Mouse (Mus musculus): Measurements from ENCODE around the gene Mtfmt. TPM values are rescaled to one million over a fixed set of nuclear protein-coding genes. Genes with fewer than 3 reads are reported as not detected.

Gene Mtfmt
- total and polyA plus RNA-seq, 3 experiments: 18.1 to 26.3 (median 26.2) TPM

GRCm38 (mm10) chr9:65394360-65394759 lies 41.2 kb upstream of the Mtfmt start:
- Histone ChIP-seq H3K27ac (ENCODE audit: insufficient read depth, low read depth) (no peak overlapping the region), H3K36me3 (replicated peaks in 1 of 2; ENCODE audit: control insufficient read depth in 1 of 2, insufficient read depth in 1 of 2, low read length in 1 of 2) (no peaks in the 10 kb centered on the region), H3K9me3 (replicated peaks; ENCODE audit: low read length) (peaks cover 4% of the 10 kb centered on the region), H3K79me2 (replicated peaks; ENCODE audit: control insufficient read depth, extremely low read depth, insufficient read depth, poor library complexity, severe bottlenecking) (no peaks in the 10 kb centered on the region), H3K27me3 (replicated peaks) (peaks cover 7% of the 10 kb centered on the region), H3K4me2 (ENCODE audit: insufficient read depth, low read depth, poor library complexity, severe bottlenecking) (no peak overlapping the region), H3K4me3 (replicated peaks in 1 of 3; ENCODE audit: low read depth in 2 of 3, low read length in 2 of 3, poor library complexity in 1 of 3) (no peak overlapping the region), H3K9ac (ENCODE audit: insufficient read depth, low read depth) (no peak overlapping the region), H3K4me1 (ENCODE audit: control insufficient read depth in 1 of 2, insufficient read depth in 2 of 2) (peaks cover 0 to 12% of the 10 kb centered on the region in 2 experiments; a peak in 3 of 4 replicates)
- TF ChIP-seq MAX (IDR thresholded peaks at IDR 0.05; ENCODE audit: low read length) (no peak), CHD1 (IDR thresholded peaks at IDR 0.05; ENCODE audit: low read depth, low read length) (no peak), CHD2 (IDR thresholded peaks at IDR 0.05; ENCODE audit: low read length) (no peak), ZNF384 (IDR thresholded peaks at IDR 0.05; ENCODE audit: low read depth, low read length) (no peak), E2F4 (IDR thresholded peaks at IDR 0.05; ENCODE audit: insufficient replicate concordance, low read depth, low read length) (no peak), TBP (conservative IDR thresholded peaks at IDR 0.05; ENCODE audit: low read depth, low read length) (no peak), POLR2AphosphoS2 (IDR thresholded peaks at IDR 0.05; ENCODE audit: low read depth, low read length) (no peak), EP300 (IDR thresholded peaks at IDR 0.05; ENCODE audit: low read length) (no peak), MAZ (IDR thresholded peaks at IDR 0.05; ENCODE audit: low read depth, low read length) (no peak), ZMIZ1 (IDR thresholded peaks at IDR 0.05; ENCODE audit: low read depth, low read length) (no peak), USF1 (IDR thresholded peaks at IDR 0.05; ENCODE audit: low read depth, low read length) (no peak), NELFE (IDR thresholded peaks at IDR 0.05; ENCODE audit: low read depth, low read length) (no peak), MYC (IDR thresholded peaks at IDR 0.05; ENCODE audit: low read depth, low read length) (no peak), ELF1 (IDR thresholded peaks at IDR 0.05; ENCODE audit: low read depth, low read length) (no peak), MXI1 (IDR thresholded peaks at IDR 0.05; ENCODE audit: low read depth, low read length) (no peak)
- in situ Hi-C loops (cut with MboI; ENCODE audit: low pct_ligation_motif_present, low pct_unique_long_range_greater_than_20kb, low sequenced_read_pairs) (no loop called here), dilution Hi-C loops (cut with MboI; ENCODE audit: extremely low pct_ligation_motif_present, extremely low pct_unique_long_range_greater_than_20kb, low sequenced_read_pairs) (no loop called here)
- no peak for DNase-seq (ENCODE audit: extremely low read depth)

GRCm38 (mm10) chr9:65398279-65398678 lies 37.3 kb upstream of the Mtfmt start, which contains the start of gene Rasl12:
Rasl12 (plus strand) TSS chr9:65398506.
- Histone ChIP-seq H3K9me3 (replicated peaks; ENCODE audit: low read length) (no peaks in the 10 kb centered on the region), H3K4me2 (ENCODE audit: insufficient read depth, low read depth, poor library complexity, severe bottlenecking) (peak within 1 kb of the TSS; percentile 79), H3K4me1 (ENCODE audit: control insufficient read depth in 1 of 2, insufficient read depth in 2 of 2) (peaks cover 0 to 6% of the 10 kb centered on the region in 2 experiments; a peak in 1 of 4 replicates), H3K79me2 (replicated peaks; ENCODE audit: control insufficient read depth, extremely low read depth, insufficient read depth, poor library complexity, severe bottlenecking) (no peaks in the 10 kb centered on the region), H3K27me3 (replicated peaks) (peaks cover 7% of the 10 kb centered on the region), H3K9ac (ENCODE audit: insufficient read depth, low read depth) (no peak within 1 kb of the TSS), H3K36me3 (replicated peaks in 1 of 2; ENCODE audit: control insufficient read depth in 1 of 2, insufficient read depth in 1 of 2, low read length in 1 of 2) (no peaks in the 10 kb centered on the region), H3K4me3 (replicated peaks in 1 of 3; ENCODE audit: low read depth in 2 of 3, low read length in 2 of 3, poor library complexity in 1 of 3) (peak within 1 kb of the TSS in 1 of 3 experiments; percentile 52), H3K27ac (ENCODE audit: insufficient read depth, low read depth) (no peak within 1 kb of the TSS)
- no peak for TF ChIP-seq CTCF (conservative IDR thresholded peaks at IDR 0.05 in 1 of 2, IDR thresholded peaks at IDR 0.05 in 1 of 2; ENCODE audit: low read depth in 2 of 2, low read length in 2 of 2)
- no peak for TF ChIP-seq TBP (conservative IDR thresholded peaks at IDR 0.05; ENCODE audit: low read depth, low read length)
- no peak for TF ChIP-seq MAX (IDR thresholded peaks at IDR 0.05; ENCODE audit: low read length)
- dilution Hi-C loops (cut with MboI; ENCODE audit: extremely low pct_ligation_motif_present, extremely low pct_unique_long_range_greater_than_20kb, low sequenced_read_pairs): no loop called here
- DNase-seq (ENCODE audit: extremely low read depth): no peak
- in situ Hi-C loops (cut with MboI; ENCODE audit: low pct_ligation_motif_present, low pct_unique_long_range_greater_than_20kb, low sequenced_read_pairs): no loop called here

Measured in CH12.LX (cell line).